Mouse (Mus musculus) heart, adult 18-20 months (tissue): ENCODE data around the gene Thsd4. TPM values are rescaled to one million over a fixed set of nuclear protein-coding genes. Genes with fewer than 3 reads are reported as not detected.

Experiments used
- DNase-seq, 2 experiments: peaks; one replicate each; pipeline ENCODE4 v3.0.0; 2021 to 2022; ENCODE audit warnings: mixed read lengths in 1 of 2
- total RNA-seq, 2 experiments: library from RNA; stranded (reverse); gene quantifications; 2 replicates each; pipeline ENCODE4 v1.2.3; 2021

Thsd4 gene
- total RNA-seq, 2 experiments from 2014 or later: 4.4 to 4.7 TPM

DNA sequence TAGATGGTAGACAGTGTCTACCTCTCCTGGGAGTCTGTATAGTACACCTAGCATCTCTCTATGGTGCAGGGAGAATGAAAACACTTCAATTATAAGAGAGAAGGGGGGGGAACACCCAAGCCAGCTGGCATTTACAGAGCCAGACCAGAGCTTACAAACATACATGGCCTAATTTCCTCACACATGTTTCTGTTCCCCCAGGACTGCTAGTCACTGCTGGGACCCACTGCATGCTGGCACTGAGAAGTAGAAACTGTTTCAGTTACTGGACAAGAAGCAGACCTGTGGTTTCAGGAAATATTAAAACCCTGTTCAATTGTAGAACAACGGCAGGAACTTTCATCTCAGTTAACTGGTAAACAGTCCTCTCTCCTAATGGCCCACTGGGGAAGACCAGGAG, 308.7 kb downstream of the Thsd4 start:
- peak in 1 of 2 experiments; percentile 13 for DNase-seq

GRCm38 (mm10) chr9:60208843-60209242, 313.0 kb downstream of the Thsd4 start:
- DNase-seq: no peak

GRCm38 (mm10) chr9:60203141-60203540, 318.7 kb downstream of the Thsd4 start:
- DNase-seq: peak; percentile 58 to 64

DNA sequence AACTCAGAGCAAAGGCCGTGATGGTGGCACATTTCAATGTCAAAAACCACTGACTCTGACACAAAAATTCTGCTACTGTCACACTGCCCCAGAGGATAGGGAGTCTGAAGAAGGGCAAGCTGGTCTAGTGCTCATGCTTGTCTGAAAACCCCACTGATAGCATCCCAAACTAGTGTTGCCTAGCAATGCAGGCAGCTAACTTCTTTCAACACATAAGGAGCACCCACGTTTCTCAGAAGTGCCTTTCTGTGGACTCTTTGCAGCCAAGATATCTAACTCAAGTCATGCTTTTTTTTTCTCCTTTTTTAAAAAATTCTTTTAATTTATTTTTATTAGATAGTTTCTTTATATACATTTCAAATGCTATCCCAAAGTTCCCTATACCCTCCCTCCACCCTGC, 321.4 kb downstream of the Thsd4 start:
- DNase-seq: no peak

DNA sequence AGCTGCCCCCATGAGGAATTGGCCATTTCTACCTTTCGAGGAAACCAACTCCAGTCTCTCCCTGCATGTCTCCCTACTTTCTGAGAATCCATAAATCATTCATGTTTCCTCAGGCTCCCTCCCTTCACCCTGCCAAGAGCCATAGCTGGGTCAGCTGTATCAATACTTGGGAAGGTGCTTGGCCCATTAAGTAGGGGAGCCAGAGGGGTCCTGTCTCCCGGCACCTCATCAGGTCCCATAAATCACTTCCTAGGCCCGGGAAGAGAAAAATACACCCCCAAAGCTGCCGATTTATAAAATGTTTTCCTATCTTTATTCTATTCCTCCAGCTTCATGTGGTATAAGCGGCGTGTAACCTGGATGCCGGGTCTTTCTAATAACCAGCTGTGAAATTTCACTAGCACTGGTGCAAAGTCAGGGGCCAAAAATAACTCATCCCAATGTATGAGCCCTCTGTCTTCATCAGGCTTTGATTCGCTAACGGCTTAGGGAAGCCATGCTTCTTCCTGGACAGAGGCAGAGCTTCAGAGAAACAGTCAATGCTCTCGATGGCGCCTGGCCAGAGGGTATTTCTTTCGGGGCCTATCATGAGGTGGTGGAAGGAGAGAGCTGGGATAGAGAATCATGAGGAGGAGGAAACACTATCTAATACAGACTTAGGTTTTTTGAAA, 323.2 kb downstream of the Thsd4 start:
- no peak for DNase-seq

- no peak for DNase-seq
Observed at GRCm38 (mm10) chr9:60195502-60195901, 326.3 kb downstream of the Thsd4 start.

- DNase-seq: no peak
Observed at GRCm38 (mm10) chr9:60194905-60195304, 326.9 kb downstream of the Thsd4 start.

GRCm38 (mm10) chr9:60192321-60192720, 329.5 kb downstream of the Thsd4 start:
- DNase-seq: no peak

GRCm38 (mm10) chr9:60187437-60187836, 334.4 kb downstream of the Thsd4 start:
- no peak for DNase-seq

GRCm38 (mm10) chr9:60186948-60187347, 334.9 kb downstream of the Thsd4 start:
- peak in 1 of 2 experiments; percentile 22 for DNase-seq

DNA sequence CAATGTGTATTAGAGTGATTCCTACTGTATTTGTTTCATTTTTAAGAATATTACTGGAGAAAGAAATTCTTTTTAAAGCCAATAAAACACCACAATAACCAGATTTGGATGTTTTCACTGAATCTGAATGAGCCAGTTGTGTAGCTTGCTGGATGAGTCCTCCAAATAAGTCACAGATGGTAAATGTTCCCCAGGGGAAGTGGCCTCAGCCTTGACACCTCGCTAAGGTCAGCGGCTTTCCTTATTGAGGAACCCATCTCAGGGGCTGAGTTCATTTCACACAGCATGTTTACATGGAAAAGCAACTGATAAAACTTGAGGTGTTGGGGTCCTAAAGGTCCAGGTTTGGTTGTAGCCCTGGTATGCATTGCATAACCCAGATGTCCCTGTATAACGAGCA, 337.8 kb downstream of the Thsd4 start:
- no peak for DNase-seq

DNA sequence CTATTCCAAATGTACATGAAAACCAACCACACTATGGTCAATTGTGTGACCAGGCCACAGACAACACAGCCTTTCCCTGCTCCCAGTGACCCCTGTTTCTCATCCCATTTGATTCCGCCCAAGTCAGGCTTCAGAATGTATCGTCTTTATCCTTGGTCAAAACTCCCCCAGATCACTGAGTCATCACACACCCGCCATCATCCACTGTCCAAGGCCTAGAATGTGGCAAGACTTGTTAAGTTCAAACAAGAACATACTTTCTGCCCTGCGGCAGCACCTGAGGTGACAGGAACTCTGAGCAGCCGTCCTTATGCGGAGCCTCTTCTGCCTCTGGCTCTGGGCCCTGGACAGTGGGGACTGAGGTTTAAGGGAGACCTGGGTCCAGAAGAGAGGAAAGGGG, 339.5 kb downstream of the Thsd4 start:
- DNase-seq: no peak

DNA sequence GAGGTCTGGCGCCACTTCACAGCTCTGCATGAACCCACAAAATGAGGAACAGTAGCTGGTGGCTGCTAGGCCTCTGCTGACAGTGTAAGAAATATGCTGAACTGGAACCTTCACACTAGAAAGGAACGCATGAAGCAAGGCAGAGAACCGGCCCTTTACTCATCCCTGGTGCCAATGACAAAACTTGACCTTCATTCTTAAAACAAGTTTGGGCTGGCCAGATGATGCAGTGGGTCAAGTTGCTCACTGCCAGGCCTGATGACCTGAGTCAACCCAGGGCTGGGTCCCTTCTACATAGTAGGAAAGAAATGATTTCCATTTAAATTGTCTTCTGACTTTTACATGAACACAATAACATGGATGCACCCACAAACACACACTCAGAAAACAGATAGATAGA, 340.9 kb downstream of the Thsd4 start:
- peak in 1 of 2 experiments; percentile 19 for DNase-seq

- no peak for DNase-seq
Observed at GRCm38 (mm10) chr9:60180114-60180513, 341.7 kb downstream of the Thsd4 start.

DNA sequence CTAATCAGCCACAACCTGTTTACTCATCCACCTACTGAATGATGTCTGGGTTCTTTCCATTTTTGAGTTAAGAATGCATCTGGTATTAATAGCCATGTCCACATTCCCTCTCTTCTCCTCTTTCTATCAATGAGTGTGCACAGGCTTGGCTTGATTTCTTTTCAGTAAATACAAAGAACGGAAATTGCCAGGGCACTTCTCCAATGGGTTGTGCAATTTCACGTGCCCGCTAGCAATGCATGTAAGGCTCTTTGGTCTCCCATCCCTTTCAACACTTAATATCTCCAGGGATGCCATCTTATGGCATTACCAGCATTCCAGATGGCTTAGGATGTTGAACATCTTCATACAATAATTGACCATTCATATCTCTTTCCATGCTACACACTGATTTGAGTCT, 345.5 kb downstream of the Thsd4 start:
- DNase-seq: no peak

DNA sequence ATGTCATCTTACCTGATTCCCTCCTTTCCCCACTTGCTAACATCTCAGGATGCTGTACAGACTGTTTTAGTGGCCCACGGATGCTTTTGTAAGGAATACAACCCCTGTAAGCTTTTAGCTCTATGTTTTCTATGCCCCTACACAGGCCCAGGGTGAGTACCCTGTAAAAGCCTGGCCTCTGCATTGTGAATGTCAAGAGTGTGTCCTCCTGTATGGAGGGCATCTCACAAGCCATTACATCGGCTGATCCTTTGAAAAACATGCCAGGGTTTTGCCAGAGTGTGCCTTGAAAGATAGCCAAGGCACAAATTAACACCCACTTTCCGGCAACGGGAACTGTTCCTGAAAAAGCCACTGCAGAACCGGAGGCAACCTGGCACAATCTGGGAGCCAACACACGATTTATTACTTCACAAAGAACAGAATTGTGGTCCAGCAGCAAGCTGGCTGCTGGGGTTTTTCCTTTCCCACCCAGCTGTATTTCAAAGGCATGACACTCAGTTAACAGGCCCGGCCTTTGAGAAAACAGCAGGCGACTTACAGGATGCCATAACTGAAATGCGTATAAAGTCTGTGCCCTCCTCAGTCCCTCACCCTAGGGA, 349.3 kb downstream of the Thsd4 start:
- peak in 1 of 2 experiments; percentile 10 for DNase-seq

GRCm38 (mm10) chr9:60166990-60167389, 354.9 kb downstream of the Thsd4 start:
- no peak for DNase-seq

DNA sequence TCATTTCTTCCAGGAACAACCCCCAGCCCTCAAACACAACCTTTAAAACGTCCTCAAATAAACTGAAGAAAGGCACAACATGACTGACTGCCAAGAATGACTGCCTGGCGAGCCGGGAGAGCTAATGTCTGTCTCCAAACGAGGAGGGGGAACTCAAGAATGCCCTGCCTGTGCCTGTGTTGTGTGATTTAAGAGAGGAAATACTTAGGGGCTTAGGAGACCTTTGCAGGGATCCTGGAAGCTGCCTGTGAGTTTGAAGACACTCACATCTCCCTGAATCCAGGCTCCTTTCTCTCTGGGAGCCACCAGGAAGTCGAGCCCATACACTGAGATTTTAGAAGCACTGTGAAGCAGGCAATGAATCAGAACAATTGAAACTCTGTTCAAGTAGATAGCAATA, 361.0 kb downstream of the Thsd4 start:
- no peak for DNase-seq

DNA sequence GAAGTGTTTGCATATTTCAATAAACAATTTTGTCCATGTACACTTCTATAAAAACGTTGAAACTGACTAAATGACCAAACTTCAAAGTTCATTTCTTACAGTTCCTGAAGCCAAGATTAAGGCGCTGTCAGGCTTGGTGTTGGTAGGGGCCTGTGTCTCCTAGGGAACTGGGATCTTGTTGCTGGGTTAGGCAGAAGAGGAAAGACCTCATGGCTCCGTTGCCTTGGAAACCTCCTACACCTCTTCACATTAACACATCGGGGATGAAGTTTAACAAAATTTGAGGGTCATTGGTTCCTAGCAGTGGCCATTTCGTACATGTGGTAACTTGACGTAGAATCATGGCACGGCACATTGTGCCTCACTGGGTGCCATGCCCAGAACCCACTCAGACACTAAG, 361.7 kb downstream of the Thsd4 start:
- DNase-seq: no peak

DNA sequence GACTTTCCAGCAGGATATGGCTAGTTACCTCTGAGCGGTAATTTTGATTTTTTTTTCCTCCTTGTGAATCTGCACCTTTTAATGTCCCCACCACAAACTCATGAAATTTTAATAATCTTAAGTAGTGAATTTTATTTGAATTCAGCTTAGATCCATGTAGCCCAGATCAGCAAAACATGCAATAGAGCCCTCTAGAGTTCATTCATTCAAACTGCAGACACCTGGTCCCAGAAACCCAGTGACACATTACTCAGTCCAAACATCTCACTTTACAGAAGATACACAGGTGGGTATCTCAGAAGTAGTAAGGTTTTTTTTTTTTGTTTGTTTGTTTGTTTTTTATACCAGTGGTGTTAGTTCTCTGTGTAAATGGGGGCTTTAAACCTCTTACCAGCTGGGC, 368.9 kb downstream of the Thsd4 start:
- DNase-seq: no peak

DNA sequence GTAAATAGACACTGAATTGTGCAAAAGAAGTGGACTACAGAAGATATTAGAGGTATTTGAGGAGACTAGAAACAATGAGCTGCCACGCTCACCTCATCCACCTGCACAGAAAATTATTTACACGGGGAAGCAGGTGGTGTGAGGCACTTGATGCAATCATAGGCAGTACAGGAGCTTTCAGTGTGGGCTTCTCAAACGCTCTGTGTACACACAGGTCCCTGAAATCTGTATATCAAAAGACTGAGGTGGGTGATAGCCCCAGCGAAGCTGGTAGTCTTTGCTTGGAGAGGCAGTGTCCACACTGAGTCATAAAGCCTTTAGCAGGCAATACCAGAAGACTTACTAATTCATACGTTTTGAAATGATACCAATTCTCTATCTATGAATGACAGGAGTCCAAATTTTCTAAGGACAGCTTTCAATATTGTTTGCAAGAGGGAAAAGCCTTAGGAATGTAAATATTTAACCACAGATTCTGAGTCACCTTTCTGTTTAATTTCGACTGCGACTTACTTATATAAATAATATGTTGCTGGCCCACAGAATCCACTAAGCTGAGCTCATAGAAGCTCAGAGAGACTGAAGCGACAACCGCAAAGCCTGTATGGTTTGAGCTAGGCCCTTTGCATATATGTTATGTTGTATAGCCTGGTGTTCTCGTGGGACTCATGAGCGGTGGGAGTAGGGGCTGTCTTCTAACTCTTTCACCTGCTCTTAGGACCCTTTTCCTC, 369.8 kb downstream of the Thsd4 start:
- no peak for DNase-seq

- no peak for DNase-seq
Observed at GRCm38 (mm10) chr9:60150511-60150910, 371.3 kb downstream of the Thsd4 start.

DNA sequence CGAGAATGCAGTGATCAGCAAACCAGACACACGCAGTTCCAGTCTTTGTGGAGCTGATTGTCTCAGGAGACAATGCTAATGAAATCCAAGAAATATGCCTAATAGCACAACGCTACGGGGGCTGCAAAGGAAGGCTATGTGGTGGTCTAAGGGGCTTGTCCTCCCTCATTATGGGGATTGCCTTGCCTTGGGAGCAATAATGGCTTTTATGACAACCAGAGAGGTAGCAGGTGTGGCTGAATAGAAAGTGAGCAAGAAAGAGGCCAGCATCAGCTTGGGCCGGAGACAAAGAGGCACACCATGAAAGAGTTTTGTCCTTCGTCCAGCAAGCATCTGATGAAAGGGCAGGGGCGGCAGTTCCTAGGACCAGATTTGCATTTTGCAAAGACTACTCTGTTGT, 372.9 kb downstream of the Thsd4 start:
- no peak for DNase-seq

DNA sequence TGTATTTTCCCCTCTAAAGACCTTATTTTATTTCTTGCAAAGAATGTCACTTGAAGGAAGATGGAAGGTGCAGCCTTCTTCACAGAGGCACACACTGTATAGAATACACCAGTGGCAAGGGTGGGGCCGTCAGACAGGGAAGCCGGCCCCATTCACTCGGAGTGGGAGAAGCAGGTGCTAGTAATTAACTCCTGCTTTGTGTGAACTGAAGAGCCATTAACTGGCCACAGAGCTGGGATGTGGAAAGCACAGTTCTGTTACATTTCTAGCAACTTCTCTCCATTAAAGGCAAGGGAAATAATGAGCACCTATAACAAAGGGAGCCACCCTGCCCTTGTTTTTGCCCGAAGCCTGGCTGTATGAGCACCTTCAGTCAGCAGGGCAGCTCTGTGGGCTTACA, 374.4 kb downstream of the Thsd4 start:
- no peak for DNase-seq
